Mouse (Mus musculus) small intestine, adult 2 months (tissue): ENCODE data around the gene AU022252. TPM values are rescaled to one million over a fixed set of nuclear protein-coding genes. Genes with fewer than 3 reads are reported as not detected.
"Not testable (repeated sequence)": the region's sequence is repeated elsewhere in the genome, so short reads cannot be mapped to it uniquely, and the experiment has no call there.

Experiments used
- H3K27ac ChIP-seq: fragments of 200-500 bp; 2 replicates; pipeline ENCODE4 v1.5.1; 2012; ENCODE audit warnings: low read depth, low read length, control low read depth, inconsistent platforms; ENCODE audit not compliant: insufficient read depth
- H3K27me3 ChIP-seq: fragments of 200-500 bp; 2 replicates; pipeline ENCODE4 v1.6.1; 2012; ENCODE audit warnings: mild to moderate bottlenecking, moderate library complexity, low read length, inconsistent platforms; ENCODE audit not compliant: control insufficient read depth, insufficient read depth
- H3K36me3 ChIP-seq: fragments of 200-500 bp; 2 replicates; pipeline ENCODE4 v1.6.1; 2012; ENCODE audit warnings: mild to moderate bottlenecking, low read length, control low read depth, inconsistent platforms; ENCODE audit not compliant: control insufficient read depth, insufficient read depth
- H3K4me1 ChIP-seq: fragments of 200-500 bp; 2 replicates; pipeline ENCODE4 v1.6.1; 2012; ENCODE audit warnings: low read length, inconsistent platforms, mixed read lengths; ENCODE audit not compliant: control insufficient read depth, insufficient read depth, insufficient read length
- H3K4me3 ChIP-seq: fragments of 200-500 bp; 2 replicates; pipeline ENCODE4 v1.5.1; 2012; ENCODE audit warnings: low read depth, mild to moderate bottlenecking, control low read depth, inconsistent platforms, low read length, moderate library complexity
- CTCF ChIP-seq: fragments of 200-500 bp; IDR thresholded peaks from 2 replicates; pipeline ENCODE4 v1.5.1; 2012; ENCODE audit warnings: low read depth, mild to moderate bottlenecking, control low read depth, inconsistent platforms, low read length, moderate library complexity, mixed read lengths; ENCODE audit not compliant: insufficient replicate concordance, insufficient read length; ENCODE audit errors: extremely low read depth
- POLR2A ChIP-seq: fragments of 200-500 bp; IDR thresholded peaks from 2 replicates; pipeline ENCODE4 v1.6.1; 2012; ENCODE audit warnings: low read depth, mild to moderate bottlenecking, control low read depth, inconsistent platforms, low read length, moderate library complexity
- WGBS: fragments of 180-500 bp; shearing (Covaris S2); methylation state at CpG from one replicate; pipeline ENCODE4 v1.1.7; 2018; 5-methylcytosine and 5-hydroxymethylcytosine counted together
- polyA plus RNA-seq: library from polyadenylated mRNA; depleted of rRNA; stranded (reverse); fragments of >200 nt; gene quantifications from 2 replicates; pipeline ENCODE4 v1.2.3, GENCODE M21; 2012; rRNA removed

Gene AU022252
- 1.9 and 2.0 TPM in 2 replicates for polyA plus RNA-seq

GRCm38 (mm10) chr4:119232410-119233255 lies at the start of gene AU022252, which contains the start of gene P3h1:
Gene AU022252, minus strand, starts transcription at chr4:119232712.
Gene P3h1, plus strand, starts transcription at chr4:119232915.
- Histone ChIP-seq H3K4me1 (no peaks in the 10 kb centered on the region; the same call in 1 of the 2 replicates), H3K27me3 (peaks cover 12% of the 10 kb centered on the region; the same call in 1 of the 2 replicates), H3K36me3 (0 out of 2 replicates have a peak, but pooled peaks cover 1% of the 10 kb centered on the region), H3K27ac (no peak within 1 kb of the TSS; the same call in 1 of the 2 replicates), H3K4me3 (peak within 1 kb of the TSS; percentile 93)
- TF ChIP-seq CTCF (no peak), POLR2A (peak; percentile 65)
- under 1% methylated on average over 71 of the region's 71 CpGs for WGBS

- not testable (repeated sequence) for H3K4me3 ChIP-seq, H3K27ac ChIP-seq, H3K4me1 ChIP-seq, H3K27me3 ChIP-seq
- peaks cover 66% of the 10 kb centered on the region for H3K36me3 ChIP-seq
- WGBS = 63% methylated on average over 15 of the region's 15 CpGs
Observed at GRCm38 (mm10) chr4:119278784-119279183, 46.3 kb upstream of the AU022252 start.

- H3K27ac ChIP-seq = peak overlapping the region; percentile 77
- no peak overlapping the region for H3K4me3 ChIP-seq
- H3K27me3 ChIP-seq = no peaks in the 10 kb centered on the region
- 80% methylated on average over 2 of the region's 2 CpGs for WGBS
- no peak for TF ChIP-seq CTCF
- TF ChIP-seq POLR2A = no peak
- H3K36me3 ChIP-seq = peaks cover 59% of the 10 kb centered on the region
- peaks cover 2% of the 10 kb centered on the region; the same call in 1 of the 2 replicates for H3K4me1 ChIP-seq
Observed at GRCm38 (mm10) chr4:119275726-119276125, 43.2 kb upstream of the AU022252 start.

GRCm38 (mm10) chr4:119275226-119275625 lies 42.7 kb upstream of the AU022252 start:
- no peak for TF ChIP-seq POLR2A
- TF ChIP-seq CTCF = no peak
- Histone ChIP-seq H3K4me1 (peaks cover 2% of the 10 kb centered on the region; the same call in 1 of the 2 replicates), H3K36me3 (peaks cover 59% of the 10 kb centered on the region), H3K27ac (peak overlapping the region; percentile 77), H3K27me3 (no peaks in the 10 kb centered on the region), H3K4me3 (no peak overlapping the region)
- 35% methylated on average over 2 of the region's 2 CpGs for WGBS

GRCm38 (mm10) chr4:119274627-119275026 lies 42.1 kb upstream of the AU022252 start:
- peaks cover 57% of the 10 kb centered on the region for H3K36me3 ChIP-seq
- WGBS = 31% methylated on average over 1 of the region's 1 CpGs

GRCm38 (mm10) chr4:119266606-119267005 lies 34.1 kb upstream of the AU022252 start:
- TF ChIP-seq POLR2A (no peak), CTCF (no peak)
- Histone ChIP-seq H3K27me3 (no peaks in the 10 kb centered on the region), H3K4me1 (no peaks in the 10 kb centered on the region), H3K4me3 (no peak overlapping the region), H3K27ac (no peak overlapping the region), H3K36me3 (peaks cover 8% of the 10 kb centered on the region)
- 56% methylated on average over 13 of the region's 13 CpGs for WGBS

More at GRCm38 (mm10) chr4:119274627-119275026, 42.1 kb upstream of the AU022252 start:
- Histone ChIP-seq H3K27ac (peak overlapping the region; percentile 54), H3K4me1 (peaks cover 2% of the 10 kb centered on the region; the same call in 1 of the 2 replicates), H3K27me3 (no peaks in the 10 kb centered on the region), H3K4me3 (no peak overlapping the region)
- TF ChIP-seq POLR2A = no peak
- no peak for TF ChIP-seq CTCF

- H3K27me3 ChIP-seq = no peaks in the 10 kb centered on the region
- H3K36me3 ChIP-seq = no peaks in the 10 kb centered on the region
- 62% methylated on average over 3 of the region's 3 CpGs for WGBS
Observed at GRCm38 (mm10) chr4:119263459-119263858, 30.9 kb upstream of the AU022252 start.

More at GRCm38 (mm10) chr4:119263459-119263858, 30.9 kb upstream of the AU022252 start:
- TF ChIP-seq POLR2A (no peak), CTCF (no peak)
- H3K27ac ChIP-seq = no peak overlapping the region
- H3K4me1 ChIP-seq = no peaks in the 10 kb centered on the region
- no peak overlapping the region for H3K4me3 ChIP-seq
